Mouse (Mus musculus): ENCODE measurements around the gene Vmn1r207-ps.
"Not testable (repeated sequence)": the region's sequence is repeated elsewhere in the genome, so short reads cannot be mapped to it uniquely, and the experiment has no call there.

Gene Vmn1r207-ps

GRCm38 (mm10) chr13:22729529-22729928 lies at the start of gene Vmn1r207-ps:
Vmn1r207-ps (minus strand) TSS chr13:22729629.
- DNase-seq (ENCODE audit: low read depth, low spot score) = not testable (repeated sequence)

- not testable (repeated sequence) for DNase-seq (ENCODE audit: low read depth, low spot score)
These were observed 47.9 kb upstream of the Vmn1r207-ps start, which contains the start of gene Vmn1r208 for GRCm38 (mm10) chr13:22777300-22777699. Vmn1r208 (minus strand) TSS chr13:22777400.

- not testable (repeated sequence) for DNase-seq (ENCODE audit: low read depth, low spot score)
These were observed 42.2 kb upstream of the Vmn1r207-ps start for GRCm38 (mm10) chr13:22771592-22771991.

- DNase-seq (ENCODE audit: low read depth, low spot score) = no peak
These were observed 18.1 kb upstream of the Vmn1r207-ps start for GRCm38 (mm10) chr13:22747524-22747923.

- DNase-seq (ENCODE audit: low read depth, low spot score) = not testable (repeated sequence)
These were observed 22.5 kb downstream of the Vmn1r207-ps start for GRCm38 (mm10) chr13:22706947-22707346.

- not testable (repeated sequence) for DNase-seq (ENCODE audit: low read depth, low spot score)
These were observed 26.5 kb downstream of the Vmn1r207-ps start for GRCm38 (mm10) chr13:22702951-22703350.
